Mouse (Mus musculus) testis, postnatal 10 days (tissue): ENCODE measurements around the gene Neil3.
"Not testable (repeated sequence)": the region's sequence is repeated elsewhere in the genome, so short reads cannot be mapped to it uniquely, and the experiment has no call there.

ENCODE experiments used
- DNase-seq: peaks from one replicate; pipeline ENCODE4 v3.0.0; 2021; ENCODE audit warnings: low spot score

Gene Neil3

DNA sequence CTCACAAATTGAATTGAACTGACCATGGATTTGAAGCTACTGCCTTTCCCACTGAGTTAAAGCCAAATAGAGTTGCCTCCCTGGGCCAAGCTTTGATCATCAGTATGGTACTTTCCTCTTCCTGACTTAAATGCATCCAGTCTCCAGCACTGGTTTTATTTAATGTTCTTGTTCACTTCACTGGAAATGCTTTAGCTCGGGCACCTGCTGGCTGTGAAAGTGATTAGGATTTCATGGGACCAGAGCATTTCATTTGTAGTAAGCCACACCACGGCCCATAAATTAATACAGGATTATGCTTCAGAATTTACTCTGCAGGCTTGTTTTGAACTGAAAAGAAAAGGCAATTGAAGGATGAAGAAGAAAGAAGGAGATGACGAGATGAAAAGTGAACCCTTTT, 100.8 kb downstream of the Neil3 start:
- not testable (repeated sequence) for DNase-seq
